Mouse (Mus musculus): Measurements from ENCODE around the gene Rhobtb3. TPM values are rescaled to one million over a fixed set of nuclear protein-coding genes. Genes with fewer than 3 reads are reported as not detected.

Gene Rhobtb3
- polyA plus RNA-seq (2012; ENCODE audit: insufficient read depth, insufficient read length, low replicate concordance, missing spikeins) = not detected in 2 replicates

GRCm38 (mm10) chr13:75943189-75944043 is at the start of gene Rhobtb3:
Rhobtb3 (minus strand) TSS chr13:75943925.
- WGBS = under 1% methylated on average over 110 of the region's 110 CpGs
- peak; percentile 0; the same call in 1 of the 2 replicates for TF ChIP-seq POLR2A (IDR thresholded peaks at IDR 0.05; ENCODE audit: insufficient read depth, low read depth, low read length)
- no peak for TF ChIP-seq CTCF (IDR thresholded peaks at IDR 0.05; ENCODE audit: insufficient read depth, low read depth, low read length)
- peak within 1 kb of the TSS; percentile 63 for H3K4me3 ChIP-seq (ENCODE audit: insufficient read depth, low read depth, low read length)

GRCm38 (mm10) chr13:75992169-75993028 is 48.7 kb upstream of the Rhobtb3 start:
- TF ChIP-seq CTCF (IDR thresholded peaks at IDR 0.05; ENCODE audit: insufficient read depth, low read depth, low read length) (no peak), POLR2A (IDR thresholded peaks at IDR 0.05; ENCODE audit: insufficient read depth, low read depth, low read length) (no peak)
- Histone ChIP-seq H3K4me3 (ENCODE audit: insufficient read depth, low read depth, low read length) (no peak overlapping the region), H3K27ac (ENCODE audit: insufficient read depth, low read depth, low read length) (no peak overlapping the region), H3K4me1 (ENCODE audit: control insufficient read depth, insufficient read depth, low read length) (no peaks in the 10 kb centered on the region)
- WGBS = 20% methylated on average over 9 of the region's 9 CpGs

More at GRCm38 (mm10) chr13:75943189-75944043, at the start of gene Rhobtb3:
- H3K27ac ChIP-seq (ENCODE audit: insufficient read depth, low read depth, low read length) = peak within 1 kb of the TSS; percentile 85
- no peaks in the 10 kb centered on the region for H3K4me1 ChIP-seq (ENCODE audit: control insufficient read depth, insufficient read depth, low read length)

- Histone ChIP-seq H3K4me3 (ENCODE audit: insufficient read depth, low read depth, low read length) (no peak overlapping the region), H3K4me1 (ENCODE audit: control insufficient read depth, insufficient read depth, low read length) (no peaks in the 10 kb centered on the region), H3K27ac (ENCODE audit: insufficient read depth, low read depth, low read length) (no peak overlapping the region)
- TF ChIP-seq POLR2A (IDR thresholded peaks at IDR 0.05; ENCODE audit: insufficient read depth, low read depth, low read length) = no peak
- no peak for TF ChIP-seq CTCF (IDR thresholded peaks at IDR 0.05; ENCODE audit: insufficient read depth, low read depth, low read length)
- 89% methylated on average over 1 of the region's 1 CpGs for WGBS
Observed at GRCm38 (mm10) chr13:75988096-75988495, 44.4 kb upstream of the Rhobtb3 start.

- H3K4me1 ChIP-seq (ENCODE audit: control insufficient read depth, insufficient read depth, low read length) = no peaks in the 10 kb centered on the region
- no peak overlapping the region for H3K4me3 ChIP-seq (ENCODE audit: insufficient read depth, low read depth, low read length)
- TF ChIP-seq CTCF (IDR thresholded peaks at IDR 0.05; ENCODE audit: insufficient read depth, low read depth, low read length) (no peak), POLR2A (IDR thresholded peaks at IDR 0.05; ENCODE audit: insufficient read depth, low read depth, low read length) (no peak)
- H3K27ac ChIP-seq (ENCODE audit: insufficient read depth, low read depth, low read length) = no peak overlapping the region
Observed at GRCm38 (mm10) chr13:75981901-75982300, 38.2 kb upstream of the Rhobtb3 start.

GRCm38 (mm10) chr13:75976649-75977048 is 32.9 kb upstream of the Rhobtb3 start:
- 90% methylated on average over 2 of the region's 2 CpGs for WGBS

GRCm38 (mm10) chr13:75976218-75976617 is 32.5 kb upstream of the Rhobtb3 start:
- TF ChIP-seq CTCF (IDR thresholded peaks at IDR 0.05; ENCODE audit: insufficient read depth, low read depth, low read length) (no peak), POLR2A (IDR thresholded peaks at IDR 0.05; ENCODE audit: insufficient read depth, low read depth, low read length) (no peak)
- no peaks in the 10 kb centered on the region for H3K4me1 ChIP-seq (ENCODE audit: control insufficient read depth, insufficient read depth, low read length)
- 97% methylated on average over 2 of the region's 2 CpGs for WGBS
- no peak overlapping the region for H3K27ac ChIP-seq (ENCODE audit: insufficient read depth, low read depth, low read length)
- no peak overlapping the region for H3K4me3 ChIP-seq (ENCODE audit: insufficient read depth, low read depth, low read length)

More at GRCm38 (mm10) chr13:75976649-75977048, 32.9 kb upstream of the Rhobtb3 start:
- TF ChIP-seq POLR2A (IDR thresholded peaks at IDR 0.05; ENCODE audit: insufficient read depth, low read depth, low read length) (no peak), CTCF (IDR thresholded peaks at IDR 0.05; ENCODE audit: insufficient read depth, low read depth, low read length) (no peak)
- no peak overlapping the region for H3K4me3 ChIP-seq (ENCODE audit: insufficient read depth, low read depth, low read length)
- H3K4me1 ChIP-seq (ENCODE audit: control insufficient read depth, insufficient read depth, low read length) = no peaks in the 10 kb centered on the region
- no peak overlapping the region for H3K27ac ChIP-seq (ENCODE audit: insufficient read depth, low read depth, low read length)

GRCm38 (mm10) chr13:75975629-75976028 is 31.9 kb upstream of the Rhobtb3 start:
- no peak overlapping the region for H3K4me3 ChIP-seq (ENCODE audit: insufficient read depth, low read depth, low read length)
- H3K27ac ChIP-seq (ENCODE audit: insufficient read depth, low read depth, low read length) = no peak overlapping the region
- 50% methylated on average over 1 of the region's 1 CpGs for WGBS
- TF ChIP-seq POLR2A (IDR thresholded peaks at IDR 0.05; ENCODE audit: insufficient read depth, low read depth, low read length) (no peak), CTCF (IDR thresholded peaks at IDR 0.05; ENCODE audit: insufficient read depth, low read depth, low read length) (no peak)
- no peaks in the 10 kb centered on the region for H3K4me1 ChIP-seq (ENCODE audit: control insufficient read depth, insufficient read depth, low read length)

GRCm38 (mm10) chr13:75974481-75974880 is 30.8 kb upstream of the Rhobtb3 start:
- Histone ChIP-seq H3K4me3 (ENCODE audit: insufficient read depth, low read depth, low read length) (no peak overlapping the region), H3K4me1 (ENCODE audit: control insufficient read depth, insufficient read depth, low read length) (no peaks in the 10 kb centered on the region), H3K27ac (ENCODE audit: insufficient read depth, low read depth, low read length) (no peak overlapping the region)
- 87% methylated on average over 2 of the region's 2 CpGs for WGBS
- no peak for TF ChIP-seq CTCF (IDR thresholded peaks at IDR 0.05; ENCODE audit: insufficient read depth, low read depth, low read length)

GRCm38 (mm10) chr13:75966850-75967249 is 23.1 kb upstream of the Rhobtb3 start, which contains the start of gene Spata9:
Spata9 (plus strand) TSS chr13:75967150.
- H3K27ac ChIP-seq (ENCODE audit: insufficient read depth, low read depth, low read length) = no peak within 1 kb of the TSS
- TF ChIP-seq CTCF (IDR thresholded peaks at IDR 0.05; ENCODE audit: insufficient read depth, low read depth, low read length) = no peak
- TF ChIP-seq POLR2A (IDR thresholded peaks at IDR 0.05; ENCODE audit: insufficient read depth, low read depth, low read length) = no peak
- H3K4me1 ChIP-seq (ENCODE audit: control insufficient read depth, insufficient read depth, low read length) = no peaks in the 10 kb centered on the region
- WGBS = 83% methylated on average over 1 of the region's 1 CpGs
- H3K4me3 ChIP-seq (ENCODE audit: insufficient read depth, low read depth, low read length) = no peak within 1 kb of the TSS

Measured in olfactory bulb, adult 2 months (tissue).